Mouse (Mus musculus) thymus, adult 2 months (tissue): ENCODE results near the gene Snrk. TPM values are rescaled to one million over a fixed set of nuclear protein-coding genes. Genes with fewer than 3 reads are reported as not detected.

ENCODE experiments used
- DNase-seq: peaks from one replicate; pipeline ENCODE4 v3.0.0; 2021
- H3K27ac ChIP-seq: fragments of 200-500 bp; 2 replicates; pipeline ENCODE4 v1.5.1; 2012; ENCODE audit warnings: low read length, control low read depth; ENCODE audit not compliant: control insufficient read depth, insufficient read depth
- H3K27me3 ChIP-seq: fragments of 200-500 bp; 2 replicates; pipeline ENCODE4 v1.6.1; 2012; ENCODE audit warnings: mild to moderate bottlenecking, low read length, moderate library complexity, mixed read lengths; ENCODE audit not compliant: control insufficient read depth, insufficient read depth
- H3K36me3 ChIP-seq: fragments of 200-500 bp; 2 replicates; pipeline ENCODE4 v1.6.1; 2012; ENCODE audit warnings: mild to moderate bottlenecking, low read length, moderate library complexity; ENCODE audit not compliant: control insufficient read depth, insufficient read depth
- H3K4me1 ChIP-seq: fragments of 200-500 bp; replicated peaks from 2 replicates; pipeline ENCODE4 v1.6.1; 2012; ENCODE audit warnings: low read length; ENCODE audit not compliant: control insufficient read depth, insufficient read depth
- H3K4me3 ChIP-seq: fragments of 200-500 bp; 2 replicates; pipeline ENCODE4 v1.5.1; 2012; ENCODE audit warnings: mild to moderate bottlenecking, low read length, control low read depth, moderate library complexity; ENCODE audit not compliant: control insufficient read depth, insufficient read depth
- CTCF ChIP-seq: fragments of 200-500 bp; IDR thresholded peaks from 2 replicates; pipeline ENCODE4 v1.5.1; 2012; ENCODE audit warnings: mild to moderate bottlenecking, control low read depth, low read length, moderate library complexity, borderline replicate concordance; ENCODE audit not compliant: control insufficient read depth, poor library complexity, insufficient read depth; ENCODE audit errors: extremely low read depth
- POLR2A ChIP-seq: fragments of 200-500 bp; IDR thresholded peaks from 2 replicates; pipeline ENCODE4 v1.6.1; 2012; ENCODE audit warnings: mild to moderate bottlenecking, low read length, control low read depth, moderate library complexity; ENCODE audit not compliant: control insufficient read depth, poor library complexity, insufficient read depth; ENCODE audit errors: extremely low read depth
- WGBS: fragments of 180-500 bp; shearing (Covaris S2); methylation state at CpG from one replicate; pipeline ENCODE4 v1.1.7; 2018; 5-methylcytosine and 5-hydroxymethylcytosine counted together
- polyA plus RNA-seq: library from polyadenylated mRNA; depleted of rRNA; stranded (reverse); fragments of >200 nt; gene quantifications from 2 replicates; pipeline ENCODE4 v1.2.3, GENCODE M21; 2012

Snrk gene
- polyA plus RNA-seq, 1 experiment, result 50.0 TPM

GRCm38 (mm10) chr9:122135885-122136170 is 18.8 kb downstream of the Snrk start:
- TF ChIP-seq CTCF, result no peak
- TF ChIP-seq POLR2A, result no peak
- Histone ChIP-seq H3K27ac (no peak overlapping the region), H3K4me1 (peaks cover 9% of the 10 kb centered on the region), H3K36me3 (peaks cover 18% of the 10 kb centered on the region), H3K27me3 (no peaks in the 10 kb centered on the region), H3K4me3 (no peak overlapping the region)
- whole genome bisulfite sequencing, result 88% methylated on average over 2 of the region's 2 CpGs
- DNase-seq, result no peak

DNA sequence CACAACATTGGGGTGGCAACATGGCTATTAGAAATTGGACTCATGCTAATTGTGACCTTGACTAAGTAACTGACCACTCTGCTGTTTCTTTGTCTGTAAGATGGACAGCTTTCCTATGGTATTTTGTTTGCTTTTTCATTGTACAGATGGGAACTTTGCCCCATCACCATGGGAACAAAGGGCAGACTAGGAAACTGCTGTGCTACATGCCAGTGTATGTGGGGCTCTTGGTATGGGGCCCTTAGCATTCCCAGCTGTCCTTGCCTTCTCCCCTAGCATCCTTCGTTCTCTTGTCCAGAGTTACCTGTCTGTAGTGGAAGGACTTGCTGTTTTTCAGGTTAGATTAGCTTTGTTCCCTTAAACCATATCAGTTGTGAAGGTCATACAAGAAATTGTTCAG is 20.9 kb downstream of the Snrk start:
- TF ChIP-seq CTCF, result no peak
- no peak for TF ChIP-seq POLR2A
- no peak for DNase-seq
- Histone ChIP-seq H3K4me3 (no peak overlapping the region), H3K27me3 (no peaks in the 10 kb centered on the region), H3K4me1 (0 out of 2 replicates have a peak, but pooled peaks cover 4% of the 10 kb centered on the region), H3K36me3 (peaks cover 18% of the 10 kb centered on the region), H3K27ac (no peak overlapping the region)
- WGBS, result 97% methylated on average over 1 of the region's 1 CpGs

- no peak for DNase-seq
- H3K27ac ChIP-seq, result no peak overlapping the region
- TF ChIP-seq CTCF (no peak), POLR2A (no peak)
- no peaks in the 10 kb centered on the region for H3K27me3 ChIP-seq
- 0 out of 2 replicates have a peak, but pooled peaks cover 4% of the 10 kb centered on the region for H3K4me1 ChIP-seq
- H3K4me3 ChIP-seq, result no peak overlapping the region
- peaks cover 18% of the 10 kb centered on the region for H3K36me3 ChIP-seq
- whole genome bisulfite sequencing, result 99% methylated on average over 4 of the region's 4 CpGs
Observed at GRCm38 (mm10) chr9:122138371-122139029, 21.4 kb downstream of the Snrk start.

DNA sequence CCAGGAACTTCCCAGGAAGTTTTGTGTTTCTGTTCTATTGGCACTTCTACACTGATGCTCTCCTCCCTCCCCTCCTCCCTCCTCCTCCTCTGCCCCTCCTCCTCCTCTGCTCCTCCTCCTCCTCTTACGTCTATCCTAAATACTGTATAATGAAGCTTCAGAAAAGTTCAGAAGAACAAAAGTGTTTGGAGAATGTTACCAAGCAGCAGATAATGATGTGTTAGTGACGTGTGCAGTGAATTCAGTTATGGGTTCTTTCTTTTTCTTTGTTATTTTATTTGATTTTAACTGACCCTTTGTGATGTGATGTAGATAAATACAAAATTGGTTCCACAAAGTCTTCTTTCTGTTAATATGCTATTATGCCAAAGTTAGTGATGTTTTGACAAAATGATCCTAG is 22.2 kb downstream of the Snrk start:
- WGBS, result 92% methylated on average over 2 of the region's 2 CpGs
- no peaks in the 10 kb centered on the region for H3K27me3 ChIP-seq
- 0 out of 2 replicates have a peak, but pooled peaks cover 4% of the 10 kb centered on the region for H3K4me1 ChIP-seq
- H3K36me3 ChIP-seq, result peaks cover 20% of the 10 kb centered on the region
- no peak overlapping the region for H3K27ac ChIP-seq
- DNase-seq, result no peak
- TF ChIP-seq POLR2A (no peak), CTCF (no peak)
- H3K4me3 ChIP-seq, result no peak overlapping the region

DNA sequence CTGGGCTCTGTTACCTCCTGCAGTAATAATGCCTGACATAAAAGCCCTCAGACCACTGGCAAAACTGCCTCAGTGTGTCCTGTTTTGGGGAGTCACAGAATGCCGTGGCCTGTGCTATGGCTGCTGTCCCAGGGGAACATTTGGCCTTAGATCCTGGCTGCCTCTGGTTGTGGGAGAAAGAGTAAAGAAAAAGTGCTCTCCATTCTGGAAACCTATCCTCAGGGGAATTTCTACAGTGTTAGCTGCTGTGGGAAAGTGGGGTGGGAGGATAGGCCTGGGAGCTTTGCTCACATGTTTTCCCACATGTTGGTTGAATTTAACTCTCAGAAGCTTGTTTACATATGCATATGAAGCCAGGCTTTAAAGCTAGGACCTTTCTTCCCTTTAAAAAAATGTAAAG is 26.2 kb downstream of the Snrk start:
- H3K36me3 ChIP-seq, result peaks cover 17% of the 10 kb centered on the region
- H3K4me1 ChIP-seq, result no peaks in the 10 kb centered on the region
- no peak overlapping the region for H3K4me3 ChIP-seq
- DNase-seq, result no peak
- WGBS, result 97% methylated on average over 1 of the region's 1 CpGs
- TF ChIP-seq CTCF (no peak), POLR2A (no peak)
- H3K27ac ChIP-seq, result no peak overlapping the region
- no peaks in the 10 kb centered on the region for H3K27me3 ChIP-seq

- Histone ChIP-seq H3K27ac (no peak overlapping the region), H3K4me1 (peaks cover 6% of the 10 kb centered on the region), H3K36me3 (peaks cover 13% of the 10 kb centered on the region), H3K4me3 (no peak overlapping the region), H3K27me3 (no peaks in the 10 kb centered on the region)
- DNase-seq, result no peak
- TF ChIP-seq CTCF, result no peak
- TF ChIP-seq POLR2A, result no peak
- WGBS, result 96% methylated on average over 3 of the region's 3 CpGs
Observed at GRCm38 (mm10) chr9:122144776-122145175, 27.7 kb downstream of the Snrk start.

DNA sequence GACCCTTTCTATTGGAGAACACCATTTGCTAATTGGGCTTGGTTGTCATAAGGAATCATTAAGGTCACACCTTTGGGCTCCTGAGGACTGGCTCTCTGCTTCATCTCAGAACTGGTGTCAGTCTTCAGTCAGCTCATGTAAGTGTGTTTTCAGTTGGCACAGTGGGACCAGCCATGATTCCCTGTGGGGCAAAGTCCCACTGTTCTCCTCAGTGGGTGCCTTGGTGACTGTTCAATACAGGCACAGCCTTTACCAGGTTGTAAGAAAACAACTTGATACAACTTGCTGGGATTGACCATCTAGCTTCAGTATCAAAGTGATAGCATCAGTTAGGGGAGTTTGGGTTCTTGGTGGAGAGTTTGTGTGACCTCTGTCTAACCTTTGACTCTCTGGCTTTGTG is 28.6 kb downstream of the Snrk start:
- no peak for DNase-seq
- no peak for TF ChIP-seq CTCF
- no peak for TF ChIP-seq POLR2A

More for the DNA sequence above, 28.6 kb downstream of the Snrk start:
- Histone ChIP-seq H3K4me1 (peaks cover 12% of the 10 kb centered on the region), H3K4me3 (no peak overlapping the region), H3K36me3 (peaks cover 13% of the 10 kb centered on the region), H3K27me3 (no peaks in the 10 kb centered on the region), H3K27ac (no peak overlapping the region)
